Mouse (Mus musculus) gastrocnemius, postnatal 36 days (tissue): ENCODE data around the gene Chrng. TPM values are rescaled to one million over a fixed set of nuclear protein-coding genes. Genes with fewer than 3 reads are reported as not detected.

Source experiments
- DNase-seq, 2 experiments: peaks; one replicate each; pipeline ENCODE4 v3.0.0; 2022
- intact Hi-C: fragments of 180-260 bp; cut with DNase I; formaldehyde crosslinking; loops from one replicate; pipeline ENCODE4 v1.15.1; 2025
- long read RNA-seq, 2 experiments: library from polyadenylated mRNA; stranded (forward); transcript quantifications; one replicate each; pipeline ENCODE4 v2.0.0; 2021
- total RNA-seq, 2 experiments: library from RNA; stranded (reverse); gene quantifications; 2 replicates each; pipeline ENCODE4 v1.2.3; 2021

The Chrng gene
- under 1 TPM in 1 of 2 experiments, not detected in 1; 0.52 TPM for total RNA-seq
- long read RNA-seq, experiment 1, partial matches to known transcripts, result 0 of 1 reads
- long read RNA-seq, experiment 1, other reads (novel, unspliced or antisense), result 0 of 1 reads
- long read RNA-seq, experiment 2, result 0 reads

DNA sequence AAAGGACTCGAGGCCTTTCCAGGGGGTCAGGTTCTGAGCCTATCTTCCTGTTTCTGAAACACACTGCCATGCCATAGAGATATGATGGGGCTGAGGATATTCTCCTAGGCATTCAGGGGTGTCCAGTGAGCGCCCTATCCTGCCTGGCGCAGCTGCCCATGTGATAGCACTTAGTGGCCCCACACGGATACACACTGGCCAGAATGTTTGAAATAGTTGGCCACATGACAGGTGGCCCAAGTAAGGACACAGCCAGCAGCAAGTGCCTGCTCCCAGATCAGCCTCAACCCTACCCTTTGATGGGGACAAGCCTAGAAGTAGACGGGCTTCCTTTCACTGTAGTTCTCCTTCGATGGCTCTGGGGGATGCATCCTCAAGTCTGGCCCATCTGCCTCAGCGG lies at the start of gene Chrng:
TSS of gene Chrng (plus strand) at position 193 of the 400 bp plus-strand sequence.
- DNase-seq, result no peak
- intact Hi-C loops, result no loop called here

DNA sequence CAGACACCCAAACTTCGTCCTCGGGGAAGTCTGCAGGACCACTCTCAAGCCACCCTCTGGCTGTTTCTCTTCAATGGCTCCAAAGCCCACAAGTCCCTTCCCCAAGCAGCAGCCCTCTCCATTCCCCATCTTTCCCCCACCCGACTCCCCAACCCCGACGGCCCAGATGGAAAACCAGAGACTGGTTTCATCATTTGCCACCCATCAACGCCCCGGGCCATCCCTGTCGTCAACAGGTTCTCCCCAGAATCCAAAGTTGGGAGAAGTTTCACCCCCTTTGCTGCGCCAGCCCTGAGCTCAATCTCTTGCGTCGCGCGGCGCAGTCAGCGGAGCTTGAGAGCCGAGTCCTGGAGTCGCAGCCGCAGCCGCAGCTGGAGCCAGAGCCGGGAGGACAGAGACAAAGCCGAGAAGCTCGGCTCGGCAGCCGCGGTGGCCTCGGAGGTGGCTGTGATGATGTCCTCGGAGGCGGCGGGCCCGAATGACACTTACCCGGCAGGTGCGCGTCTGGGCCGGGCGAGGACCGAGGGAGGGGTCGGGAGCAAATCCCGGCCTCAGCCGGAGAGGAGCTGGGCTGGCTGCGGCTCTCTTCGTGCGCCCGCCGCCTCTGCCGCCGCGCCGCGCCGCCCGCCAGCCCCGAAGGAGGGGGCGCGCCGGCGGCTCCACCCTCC lies 48.8 kb upstream of the Chrng start:
- DNase-seq, result no peak
- intact Hi-C loops, result no loop called here

GRCm38 (mm10) chr1:87156199-87156587 lies 48.3 kb upstream of the Chrng start, which contains the start of gene Ecel1:
Gene Ecel1 (minus strand): TSS chr1:87156521.
- intact Hi-C loops, result no loop called here
- no peak for DNase-seq

- DNase-seq, result no peak
- intact Hi-C loops, result no loop called here
Measured at GRCm38 (mm10) chr1:87159396-87159795, 45.1 kb upstream of the Chrng start.

DNA sequence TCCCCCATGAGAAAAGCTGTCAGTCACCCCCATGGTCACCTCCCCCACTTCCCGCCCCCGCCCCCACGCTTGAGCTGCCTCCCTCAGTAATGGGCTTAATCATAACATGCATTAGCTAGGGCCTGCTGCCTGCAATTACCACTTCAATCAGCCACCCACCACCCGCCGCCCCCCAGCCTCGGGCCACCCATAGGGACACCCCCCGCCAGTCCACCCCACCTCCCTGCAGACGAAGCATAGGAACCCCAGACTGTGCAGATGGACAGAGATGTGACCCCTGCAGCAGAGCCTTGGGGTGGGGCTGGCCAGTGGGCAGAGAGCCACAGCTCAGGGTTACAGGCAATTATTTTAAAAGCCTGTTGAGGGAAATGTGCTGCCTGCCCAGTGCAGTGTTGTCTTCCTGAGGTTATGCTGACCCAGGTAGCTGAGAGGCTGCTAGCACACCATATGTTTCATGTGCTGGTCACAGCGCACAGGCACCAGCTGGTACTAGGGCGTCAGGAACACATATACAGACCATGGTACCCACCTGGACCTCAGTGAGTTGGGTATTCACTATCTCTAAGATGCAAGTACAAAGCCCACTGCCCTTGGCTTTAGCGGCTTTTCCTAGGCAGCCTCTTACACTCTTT lies 40.2 kb upstream of the Chrng start:
- no peak for DNase-seq
- intact Hi-C loops, result no loop called here

GRCm38 (mm10) chr1:87164796-87165184 lies 39.7 kb upstream of the Chrng start:
- no peak for DNase-seq
- intact Hi-C loops, result no loop called here

DNA sequence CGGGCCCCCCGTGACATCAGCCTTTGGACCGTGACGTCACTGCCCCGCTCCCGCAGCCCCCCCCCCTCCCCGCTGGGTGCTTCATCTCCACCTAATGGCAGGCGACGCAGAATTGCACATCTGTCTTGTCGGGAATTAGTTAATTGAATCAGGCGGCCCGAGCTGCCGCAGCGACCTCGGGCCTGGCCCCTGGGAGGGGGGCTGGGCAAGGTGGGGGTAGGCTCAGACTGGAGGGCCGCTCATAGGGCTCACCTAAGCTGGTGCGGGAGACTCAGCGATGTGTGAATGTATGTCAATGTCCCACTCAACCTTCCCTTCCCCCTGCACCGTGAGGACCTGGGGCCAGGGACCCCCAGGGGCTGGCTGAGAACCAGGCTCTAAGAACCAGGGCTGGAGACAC lies 34.0 kb upstream of the Chrng start:
- no peak for DNase-seq
- intact Hi-C loops, result no loop called here

DNA sequence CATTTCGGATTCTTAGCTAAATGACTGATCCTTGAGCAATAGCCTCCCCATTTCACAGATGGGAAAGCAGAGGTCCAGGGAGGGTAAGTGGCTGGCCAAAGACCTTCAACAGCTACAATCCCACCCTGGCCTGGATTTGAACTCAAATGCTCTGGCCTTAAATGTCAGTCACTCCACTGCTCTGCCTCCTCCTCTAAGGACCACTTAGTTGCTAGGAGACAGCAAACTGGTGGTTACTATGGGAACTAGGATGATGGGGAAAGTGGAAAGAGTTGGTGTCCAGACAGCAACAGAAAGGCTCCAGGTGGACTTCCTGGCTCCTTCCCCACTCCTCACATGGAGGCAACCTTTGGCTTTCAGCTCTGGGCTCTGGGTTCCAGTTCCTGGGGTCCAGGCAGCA lies 33.1 kb upstream of the Chrng start:
- no peak for DNase-seq
- intact Hi-C loops, result no loop called here

DNA sequence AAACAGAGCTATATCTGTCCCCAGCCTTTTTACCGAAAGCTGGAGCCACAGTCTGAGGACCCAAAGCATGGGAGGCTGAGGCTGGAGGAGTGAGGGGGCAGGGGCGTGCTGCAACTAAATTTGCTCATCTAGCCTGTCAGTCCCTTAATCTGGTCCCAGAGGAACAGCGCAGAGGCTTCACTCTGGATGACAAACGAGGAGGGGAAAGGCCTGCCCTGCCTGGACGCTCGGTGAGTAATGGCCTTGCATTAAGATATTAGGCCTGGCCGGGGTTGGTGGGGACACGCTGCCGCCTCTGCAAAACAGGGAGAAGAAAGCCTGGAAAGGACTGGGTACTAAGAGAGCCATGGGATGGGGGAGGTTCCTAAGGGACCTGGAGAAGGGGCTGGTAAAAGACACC lies 32.1 kb upstream of the Chrng start:
- no peak for DNase-seq
- intact Hi-C loops, result no loop called here

DNA sequence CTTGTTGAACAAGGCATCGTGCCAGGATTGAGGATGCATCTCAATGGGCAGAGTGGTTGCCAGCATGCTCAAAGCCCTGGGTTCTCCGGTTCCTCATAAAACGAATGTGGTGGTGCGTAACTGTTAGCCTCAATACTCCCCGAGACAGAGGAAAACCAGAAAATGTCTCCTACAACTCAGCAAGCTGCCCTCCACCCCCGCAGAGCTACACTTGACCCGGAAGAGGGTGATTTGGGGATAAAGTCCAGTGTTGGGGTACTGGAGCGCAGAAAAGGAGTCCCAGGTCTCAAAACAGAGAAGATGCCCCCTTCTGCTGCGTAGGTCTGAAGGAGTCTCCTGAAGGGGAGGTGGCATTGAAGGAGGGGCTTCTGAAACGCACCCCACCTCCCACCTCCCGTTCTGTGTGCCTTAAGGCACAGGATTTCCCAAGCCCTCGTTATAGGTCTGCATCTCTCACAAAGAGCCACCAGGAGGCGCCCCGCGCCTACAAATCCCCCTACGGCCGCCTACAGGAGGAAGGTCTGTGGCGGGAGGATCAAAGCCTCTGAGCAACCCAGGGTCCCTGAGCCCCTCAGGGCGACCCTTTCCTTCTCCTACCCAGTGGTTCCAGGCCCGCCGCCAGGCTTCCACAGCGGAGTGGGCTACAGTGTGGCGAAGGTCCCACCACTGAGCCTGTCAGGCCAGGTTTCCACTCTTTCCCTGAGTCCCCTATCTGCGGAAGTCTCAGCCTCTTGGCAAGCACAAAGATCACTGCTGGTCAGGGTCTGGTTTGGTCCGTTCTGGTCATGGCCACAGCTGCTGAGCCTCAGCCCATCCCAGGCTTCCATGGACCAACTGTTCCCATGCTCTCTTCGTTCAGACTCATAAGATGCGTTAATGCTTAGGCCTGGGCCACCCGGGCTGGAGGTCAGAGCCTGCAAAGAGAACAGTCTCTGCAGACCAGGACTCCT lies 30.2 kb upstream of the Chrng start:
- DNase-seq, result peak in 1 of 2 experiments; percentile 62
- intact Hi-C loops, result no loop called here

DNA sequence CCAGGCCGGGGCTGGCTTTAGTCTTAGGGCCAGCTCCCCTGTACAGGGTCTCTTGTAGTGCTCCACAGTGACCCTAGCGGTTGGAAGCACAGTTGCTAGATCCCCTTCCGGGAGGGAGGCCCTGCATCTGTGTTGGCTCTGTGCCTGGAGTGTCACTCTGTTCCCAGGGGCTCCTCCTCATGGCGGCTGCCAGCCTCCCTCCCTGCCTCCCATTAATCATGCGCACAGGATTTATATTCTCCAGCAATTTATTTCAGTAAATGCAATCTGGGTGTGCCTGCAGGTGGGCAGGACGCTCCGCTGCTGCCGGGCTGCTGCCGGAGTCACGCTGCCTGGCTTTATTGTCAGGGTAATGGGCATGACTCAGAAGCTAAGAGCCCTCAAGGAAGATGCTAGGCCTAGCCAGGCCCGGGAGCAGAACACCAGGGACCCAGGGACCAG lies 28.6 kb upstream of the Chrng start:
- intact Hi-C loops, result no loop called here
- DNase-seq, result no peak

DNA sequence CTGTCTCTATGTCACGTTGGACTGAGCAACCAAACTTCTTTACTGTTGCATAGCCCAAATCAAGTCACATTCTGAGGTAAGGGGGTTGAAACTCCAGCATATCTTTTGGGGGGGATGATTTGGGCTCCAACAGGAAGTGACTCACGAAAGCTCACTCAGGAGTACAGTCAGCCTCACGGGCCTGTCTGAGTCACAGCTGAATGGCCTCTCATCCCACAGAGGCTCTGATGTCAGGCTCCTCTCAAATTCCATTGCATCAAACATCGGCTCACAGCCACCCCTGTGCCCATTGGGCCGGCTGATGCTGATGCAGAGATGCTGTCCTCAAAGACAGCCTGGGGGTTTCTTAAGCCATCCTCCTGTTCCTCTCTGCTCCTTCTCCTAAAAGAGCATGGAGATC lies 23.6 kb upstream of the Chrng start:
- no peak for DNase-seq
- intact Hi-C loops, result loop anchor here (10.0 kb wide), 2 partner anchors 526 to 566 kb away; no protein-coding TSS in a partner anchor

DNA sequence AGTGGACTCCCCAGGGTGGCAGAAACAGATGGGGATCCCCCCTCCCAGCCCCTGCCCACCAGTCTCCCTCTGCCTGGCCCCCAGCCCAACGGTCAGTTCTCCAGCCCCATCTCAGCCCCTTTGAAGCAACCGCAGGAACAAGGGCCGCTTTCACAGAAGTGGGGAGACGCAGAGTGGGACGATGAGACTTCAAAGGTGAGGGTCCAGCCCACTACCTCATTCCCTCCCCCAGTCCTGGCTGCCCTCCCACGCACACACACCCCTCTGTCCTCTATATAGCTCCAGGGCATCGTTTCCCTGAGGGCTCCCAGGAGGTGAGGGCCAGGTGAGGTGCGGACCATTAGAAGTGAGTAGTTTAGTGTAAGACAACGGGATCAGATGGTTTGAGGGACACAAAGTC lies 21.4 kb upstream of the Chrng start, which contains the start of gene Prss56:
TSS of gene Prss56 (plus strand) at position 301 of the 400 bp plus-strand sequence.
- intact Hi-C loops, result loop anchor here (10.0 kb wide), 2 partner anchors 528 to 568 kb away; no protein-coding TSS in a partner anchor

DNA sequence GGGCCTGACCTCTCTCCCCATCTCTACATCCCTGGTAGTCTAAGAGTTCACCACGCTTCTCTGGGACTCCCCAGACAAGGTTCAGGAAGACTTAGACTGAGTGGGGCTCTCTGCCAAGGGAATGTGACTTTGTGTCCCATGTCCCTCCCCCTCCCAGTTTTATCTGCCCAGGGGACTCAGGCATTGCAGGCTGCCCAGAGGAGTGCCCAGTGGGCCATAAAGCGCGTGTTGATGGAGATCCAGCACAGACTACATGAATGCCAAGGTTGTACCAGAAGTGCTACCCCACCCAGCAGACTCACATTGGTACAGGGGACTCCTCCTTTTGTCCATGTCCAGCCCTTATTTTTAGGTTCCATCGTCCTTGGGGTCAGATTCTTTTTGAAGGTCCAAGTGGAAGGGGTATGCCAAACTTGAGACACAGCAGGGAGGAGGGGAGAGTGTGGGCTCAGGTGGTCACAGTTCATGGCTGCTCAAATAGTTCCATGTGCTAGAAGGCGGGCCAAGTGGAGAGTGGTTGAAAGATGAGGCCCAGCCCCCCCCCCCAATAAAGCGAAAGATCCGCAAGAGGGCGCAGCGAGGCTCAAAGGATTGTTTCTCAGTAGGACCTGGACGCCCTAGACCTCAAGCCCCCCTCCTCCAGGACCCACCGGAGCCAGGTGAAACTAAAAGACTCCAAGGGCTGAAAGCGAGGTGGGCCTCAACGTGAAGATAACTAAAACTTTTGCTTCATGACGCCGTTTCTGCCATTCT lies 20.3 kb upstream of the Chrng start:
- DNase-seq, result no peak
- intact Hi-C loops, result loop anchor here (10.0 kb wide), 2 partner anchors 529 to 569 kb away; no protein-coding TSS in a partner anchor

More for the DNA sequence above, 21.4 kb upstream of the Chrng start, which contains the start of gene Prss56:
- DNase-seq, result no peak

- intact Hi-C loops, result loop anchor here (10.0 kb wide), 2 partner anchors 530 to 570 kb away; no protein-coding TSS in a partner anchor
- peak; percentile 47 to 55 for DNase-seq
Measured at GRCm38 (mm10) chr1:87184751-87185139, 19.7 kb upstream of the Chrng start.

DNA sequence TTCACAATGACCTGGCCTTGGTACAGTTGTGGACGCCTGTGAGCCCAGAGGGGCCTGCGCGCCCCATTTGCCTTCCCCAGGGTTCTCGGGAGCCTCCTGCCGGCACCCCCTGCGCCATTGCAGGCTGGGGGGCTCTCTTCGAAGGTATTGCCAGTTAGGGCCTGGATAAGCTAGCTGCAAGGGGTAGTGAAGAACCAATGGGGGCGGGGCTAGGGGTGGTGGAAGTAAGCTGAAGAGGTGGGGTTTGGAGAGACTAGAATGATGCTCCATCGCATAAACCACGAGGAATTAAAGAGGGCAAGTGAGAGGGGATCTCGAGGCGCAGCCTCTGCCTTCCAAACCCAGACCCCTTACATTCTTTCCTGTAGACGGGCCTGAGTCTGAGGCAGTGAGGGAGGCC lies 18.9 kb upstream of the Chrng start:
- intact Hi-C loops, result loop anchor here (10.0 kb wide), 2 partner anchors 531 to 571 kb away; no protein-coding TSS in a partner anchor
- DNase-seq, result no peak

- intact Hi-C loops, result loop anchor here (10.0 kb wide), 2 partner anchors 532 to 572 kb away; no protein-coding TSS in a partner anchor
- DNase-seq, result no peak
Measured at GRCm38 (mm10) chr1:87186261-87187036, 18.0 kb upstream of the Chrng start.

- peak; percentile 48 to 58 for DNase-seq
Measured at GRCm38 (mm10) chr1:87187037-87187355, 17.5 kb upstream of the Chrng start.

GRCm38 (mm10) chr1:87190429-87190828 lies 14.0 kb upstream of the Chrng start, which contains the start of gene Chrnd:
Gene Chrnd (plus strand): TSS chr1:87190607.
- intact Hi-C loops, result no loop called here
- DNase-seq, result no peak

More at GRCm38 (mm10) chr1:87187037-87187355, 17.5 kb upstream of the Chrng start:
- intact Hi-C loops, result loop anchor here (10.0 kb wide), 2 partner anchors 532 to 572 kb away; no protein-coding TSS in a partner anchor
